Mouse (Mus musculus): ENCODE measurements around the gene Rrp9. TPM values are rescaled to one million over a fixed set of nuclear protein-coding genes. Genes with fewer than 3 reads are reported as not detected.
A peak's percentile ranks its signal among the peaks of the same experiment; 100 is the strongest.

Rrp9 gene
- polyA plus RNA-seq, 1 experiment = 27.4 TPM

- TF ChIP-seq CTCF (IDR thresholded peaks at IDR 0.05; ENCODE audit: insufficient read depth, low read length) = no peak
- TF ChIP-seq POLR2A (IDR thresholded peaks at IDR 0.05; ENCODE audit: borderline replicate concordance, extremely low read depth, low read depth, low read length) = no peak
- no peak for DNase-seq
- peak overlapping the region; percentile 73 for H3K4me3 ChIP-seq (replicated peaks; ENCODE audit: extremely low read depth, low read depth, low read length)
- H3K4me1 ChIP-seq (ENCODE audit: control insufficient read depth, insufficient read depth, low read length) = peaks cover 14% of the 10 kb centered on the region
- 18% methylated on average over 18 of the region's 20 CpGs for WGBS
These were observed 21.5 kb upstream of the Rrp9 start for GRCm38 (mm10) chr9:106454071-106454761.

GRCm38 (mm10) chr9:106454888-106455681 lies 20.7 kb upstream of the Rrp9 start:
- TF ChIP-seq POLR2A (IDR thresholded peaks at IDR 0.05; ENCODE audit: borderline replicate concordance, extremely low read depth, low read depth, low read length) (no peak), CTCF (IDR thresholded peaks at IDR 0.05; ENCODE audit: insufficient read depth, low read length) (no peak)
- no peak for DNase-seq
- 55% methylated on average over 17 of the region's 17 CpGs for WGBS
- Histone ChIP-seq H3K4me1 (ENCODE audit: control insufficient read depth, insufficient read depth, low read length) (peaks cover 11% of the 10 kb centered on the region), H3K4me3 (replicated peaks; ENCODE audit: extremely low read depth, low read depth, low read length) (no peak overlapping the region)

GRCm38 (mm10) chr9:106456325-106457162 lies 19.2 kb upstream of the Rrp9 start:
- 60% methylated on average over 15 of the region's 15 CpGs for WGBS
- no peak for TF ChIP-seq CTCF (IDR thresholded peaks at IDR 0.05; ENCODE audit: insufficient read depth, low read length)
- no peak for TF ChIP-seq POLR2A (IDR thresholded peaks at IDR 0.05; ENCODE audit: borderline replicate concordance, extremely low read depth, low read depth, low read length)

GRCm38 (mm10) chr9:106457163-106457559 lies 18.6 kb upstream of the Rrp9 start:
- no peak overlapping the region for H3K4me3 ChIP-seq (replicated peaks; ENCODE audit: extremely low read depth, low read depth, low read length)
- TF ChIP-seq CTCF (IDR thresholded peaks at IDR 0.05; ENCODE audit: insufficient read depth, low read length) (no peak), POLR2A (IDR thresholded peaks at IDR 0.05; ENCODE audit: borderline replicate concordance, extremely low read depth, low read depth, low read length) (no peak)
- WGBS = 72% methylated on average over 9 of the region's 9 CpGs
- DNase-seq = no peak
- H3K4me1 ChIP-seq (ENCODE audit: control insufficient read depth, insufficient read depth, low read length) = peaks cover 5% of the 10 kb centered on the region; the same call in 1 of the 2 replicates

More at GRCm38 (mm10) chr9:106456325-106457162, 19.2 kb upstream of the Rrp9 start:
- H3K4me1 ChIP-seq (ENCODE audit: control insufficient read depth, insufficient read depth, low read length) = peaks cover 5% of the 10 kb centered on the region; the same call in 1 of the 2 replicates
- H3K4me3 ChIP-seq (replicated peaks; ENCODE audit: extremely low read depth, low read depth, low read length) = no peak overlapping the region
- DNase-seq = no peak

GRCm38 (mm10) chr9:106457920-106458319 lies 17.8 kb upstream of the Rrp9 start:
- 81% methylated on average over 5 of the region's 5 CpGs for WGBS
- DNase-seq = no peak
- no peak overlapping the region for H3K4me3 ChIP-seq (replicated peaks; ENCODE audit: extremely low read depth, low read depth, low read length)
- no peak for TF ChIP-seq POLR2A (IDR thresholded peaks at IDR 0.05; ENCODE audit: borderline replicate concordance, extremely low read depth, low read depth, low read length)
- no peak for TF ChIP-seq CTCF (IDR thresholded peaks at IDR 0.05; ENCODE audit: insufficient read depth, low read length)
- H3K4me1 ChIP-seq (ENCODE audit: control insufficient read depth, insufficient read depth, low read length) = peaks cover 4% of the 10 kb centered on the region; the same call in 1 of the 2 replicates

GRCm38 (mm10) chr9:106459946-106460345 lies 15.8 kb upstream of the Rrp9 start:
- WGBS = 77% methylated on average over 15 of the region's 15 CpGs
- Histone ChIP-seq H3K4me3 (replicated peaks; ENCODE audit: extremely low read depth, low read depth, low read length) (no peak overlapping the region), H3K4me1 (ENCODE audit: control insufficient read depth, insufficient read depth, low read length) (no peaks in the 10 kb centered on the region)
- TF ChIP-seq CTCF (IDR thresholded peaks at IDR 0.05; ENCODE audit: insufficient read depth, low read length) (no peak), POLR2A (IDR thresholded peaks at IDR 0.05; ENCODE audit: borderline replicate concordance, extremely low read depth, low read depth, low read length) (no peak)
- DNase-seq = no peak

- no peak overlapping the region for H3K4me3 ChIP-seq (replicated peaks; ENCODE audit: extremely low read depth, low read depth, low read length)
- TF ChIP-seq CTCF (IDR thresholded peaks at IDR 0.05; ENCODE audit: insufficient read depth, low read length) = no peak
- TF ChIP-seq POLR2A (IDR thresholded peaks at IDR 0.05; ENCODE audit: borderline replicate concordance, extremely low read depth, low read depth, low read length) = no peak
- no peaks in the 10 kb centered on the region for H3K4me1 ChIP-seq (ENCODE audit: control insufficient read depth, insufficient read depth, low read length)
- WGBS = 82% methylated on average over 18 of the region's 18 CpGs
- no peak for DNase-seq
These were observed 15.2 kb upstream of the Rrp9 start for GRCm38 (mm10) chr9:106460401-106461025.

- H3K4me3 ChIP-seq (replicated peaks; ENCODE audit: extremely low read depth, low read depth, low read length) = no peak overlapping the region
- TF ChIP-seq CTCF (IDR thresholded peaks at IDR 0.05; ENCODE audit: insufficient read depth, low read length) (no peak), POLR2A (IDR thresholded peaks at IDR 0.05; ENCODE audit: borderline replicate concordance, extremely low read depth, low read depth, low read length) (no peak)
- 87% methylated on average over 9 of the region's 9 CpGs for WGBS
- no peaks in the 10 kb centered on the region for H3K4me1 ChIP-seq (ENCODE audit: control insufficient read depth, insufficient read depth, low read length)
- no peak for DNase-seq
These were observed 14.7 kb upstream of the Rrp9 start for GRCm38 (mm10) chr9:106461026-106461415.

All from lung, adult 2 months (tissue).